Mouse (Mus musculus) limb, embryonic 14.5 days (tissue): Measurements from ENCODE around the gene Nadk2. TPM values are rescaled to one million over a fixed set of nuclear protein-coding genes. Genes with fewer than 3 reads are reported as not detected.

Source experiments
- ATAC-seq: fragments of 200-750 bp; cut with Nextera tagmentation; 2 replicates; pipeline ENCODE4 v1.8.0; 2017; ENCODE audit warnings: low read depth, moderate number of reproducible peaks, moderate TSS enrichment; ENCODE audit not compliant: low FRiP score
- DNase-seq: peaks from one replicate; pipeline ENCODE4 v3.0.0-alpha.2; 2015; ENCODE audit warnings: low spot score
- H3K27ac ChIP-seq: fragments of 300-500 bp; sonication (generic); replicated peaks from 2 replicates; pipeline ENCODE4 v1.5.1; 2014; ENCODE audit warnings: low read depth, mild to moderate bottlenecking, low read length, moderate library complexity, mixed read lengths
- H3K27me3 ChIP-seq: fragments of 300-500 bp; sonication (generic); 2 replicates; pipeline ENCODE4 v1.6.1; 2014; ENCODE audit warnings: low read length, mixed read lengths; ENCODE audit not compliant: control insufficient read depth, insufficient read depth
- H3K36me3 ChIP-seq: fragments of 300-500 bp; sonication (generic); 2 replicates; pipeline ENCODE4 v1.6.1; 2014; ENCODE audit warnings: mild to moderate bottlenecking, low read length, moderate library complexity, mixed read lengths; ENCODE audit not compliant: control insufficient read depth, insufficient read depth
- H3K4me1 ChIP-seq: fragments of 300-500 bp; sonication (generic); 2 replicates; pipeline ENCODE4 v1.6.1; 2014; ENCODE audit warnings: antibody characterized with exemption, low read length, mixed read lengths; ENCODE audit not compliant: control insufficient read depth, insufficient read depth
- H3K4me2 ChIP-seq: fragments of 300-500 bp; sonication (generic); replicated peaks from 2 replicates; pipeline ENCODE4 v1.6.1; 2014; ENCODE audit warnings: low read depth, mild to moderate bottlenecking, low read length, moderate library complexity; ENCODE audit not compliant: severe bottlenecking
- H3K4me3 ChIP-seq: fragments of 300-500 bp; sonication (generic); replicated peaks from 2 replicates; pipeline ENCODE4 v1.5.1; 2014; ENCODE audit warnings: low read length
- H3K9ac ChIP-seq: fragments of 300-500 bp; sonication (generic); 2 replicates; pipeline ENCODE4 v1.6.1; 2014; ENCODE audit warnings: mild to moderate bottlenecking, low read depth, low read length, moderate library complexity; ENCODE audit not compliant: severe bottlenecking
- H3K9me3 ChIP-seq: fragments of 300-500 bp; sonication (generic); 2 replicates; pipeline ENCODE4 v1.6.1; 2016; ENCODE audit warnings: low read length; ENCODE audit not compliant: control insufficient read depth
- POLR2A ChIP-seq: fragments of 200-500 bp; IDR thresholded peaks from 2 replicates; pipeline ENCODE4 v1.8.0; 2012; ENCODE audit warnings: inconsistent platforms, mild to moderate bottlenecking, moderate library complexity, borderline replicate concordance; ENCODE audit not compliant: insufficient read depth, insufficient read length; ENCODE audit errors: extremely low read depth
- WGBS: fragments of 180-500 bp; shearing (Covaris S2); extraction: QIAGEN DNeasy Blood & Tissue Kit; methylation state at CpG from one replicate; pipeline ENCODE4 v1.1.7; 2014; 5-methylcytosine and 5-hydroxymethylcytosine counted together
- polyA plus RNA-seq, 2 experiments: library from polyadenylated mRNA; depleted of rRNA in 1 of 2; stranded (reverse) in 1 of 2; unstranded in 1 of 2; fragments of >200 nt; fragmentation: Nextera tagmentation in 1 of 2; extraction: Ambion mirVana in 1 of 2; gene quantifications; 2 replicates each; pipeline versions ENCODE4 v1.2.1 to v1.2.3; 2012 to 2014

Gene Nadk2
- polyA plus RNA-seq, 2 experiments = 26.7 to 31.6 TPM

DNA sequence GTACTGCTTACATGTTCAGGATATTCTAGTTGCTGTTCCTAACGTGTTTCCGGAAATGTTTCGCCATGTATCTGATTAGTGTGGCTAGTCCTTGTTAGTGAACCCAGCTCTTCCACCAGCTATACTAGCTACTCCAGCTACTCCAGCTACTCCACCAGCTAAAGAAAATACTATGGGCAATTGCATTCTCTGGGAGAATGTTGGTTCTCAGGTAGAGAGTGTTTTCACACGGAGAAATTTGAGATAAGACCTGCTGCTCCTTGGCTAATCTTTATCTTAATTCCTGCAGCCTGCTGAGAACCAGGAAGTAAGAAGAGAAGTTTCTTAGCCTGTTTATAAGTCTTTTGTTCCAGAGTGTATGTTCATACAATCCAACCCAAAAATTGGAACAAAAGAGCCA is 9.1 kb downstream of the Nadk2 start:
- no peak overlapping the region for H3K4me3 ChIP-seq
- ATAC-seq (no peak), DNase-seq (no peak)
- H3K9ac ChIP-seq = no peak overlapping the region
- peaks cover 8% of the 10 kb centered on the region for H3K4me1 ChIP-seq
- no peak for TF ChIP-seq POLR2A
- no peaks in the 10 kb centered on the region for H3K27me3 ChIP-seq
- no peak overlapping the region for H3K27ac ChIP-seq
- no peak overlapping the region for H3K4me2 ChIP-seq
- 74% methylated on average over 4 of the region's 4 CpGs for WGBS
- H3K36me3 ChIP-seq = peaks cover 3% of the 10 kb centered on the region; the same call in 1 of the 2 replicates
- H3K9me3 ChIP-seq = no peaks in the 10 kb centered on the region

DNA sequence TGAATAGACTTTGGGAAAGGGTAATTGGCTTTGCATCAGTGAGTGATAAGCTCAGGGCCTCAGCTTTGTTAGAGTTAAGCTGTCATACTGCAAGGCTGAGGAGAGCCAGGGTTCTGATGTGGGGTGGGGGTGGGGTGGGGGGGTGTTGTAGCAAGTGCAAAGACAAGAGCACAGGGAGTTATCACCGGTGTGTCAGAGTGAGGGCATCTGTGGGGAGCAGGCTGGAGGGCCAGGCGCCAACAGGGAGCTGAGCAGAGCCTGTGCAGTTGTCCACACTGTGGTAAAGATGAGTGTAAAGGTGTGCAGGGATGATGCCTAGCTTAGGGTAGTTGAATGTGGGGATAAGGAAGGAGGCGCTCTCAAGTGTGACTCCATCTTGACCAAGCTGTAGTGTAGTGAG is 10.2 kb downstream of the Nadk2 start:
- peaks cover 8% of the 10 kb centered on the region for H3K4me1 ChIP-seq
- H3K27me3 ChIP-seq = no peaks in the 10 kb centered on the region
- H3K4me2 ChIP-seq = no peak overlapping the region
- no peak overlapping the region for H3K27ac ChIP-seq
- WGBS = 89% methylated on average over 3 of the region's 3 CpGs
- H3K4me3 ChIP-seq = no peak overlapping the region
- no peak overlapping the region for H3K9ac ChIP-seq
- peaks cover 5% of the 10 kb centered on the region; the same call in 1 of the 2 replicates for H3K36me3 ChIP-seq
- H3K9me3 ChIP-seq = no peaks in the 10 kb centered on the region
- DNase-seq (no peak), ATAC-seq (no peak)
- TF ChIP-seq POLR2A = no peak

- 89% methylated on average over 9 of the region's 9 CpGs for WGBS
Measured at GRCm38 (mm10) chr15:9082753-9083152, 11.7 kb downstream of the Nadk2 start.

GRCm38 (mm10) chr15:9086813-9087212 is 15.8 kb downstream of the Nadk2 start:
- WGBS = 80% methylated on average over 11 of the region's 11 CpGs
- ATAC-seq = no peak

More at GRCm38 (mm10) chr15:9082753-9083152, 11.7 kb downstream of the Nadk2 start:
- ATAC-seq (no peak), DNase-seq (no peak)
- TF ChIP-seq POLR2A = no peak
- no peak overlapping the region for H3K27ac ChIP-seq
- peaks cover 18% of the 10 kb centered on the region for H3K36me3 ChIP-seq
- peaks cover 8% of the 10 kb centered on the region for H3K4me1 ChIP-seq
- H3K9me3 ChIP-seq = no peaks in the 10 kb centered on the region
- H3K4me2 ChIP-seq = no peak overlapping the region
- H3K4me3 ChIP-seq = no peak overlapping the region
- no peak overlapping the region for H3K9ac ChIP-seq
- no peaks in the 10 kb centered on the region for H3K27me3 ChIP-seq

GRCm38 (mm10) chr15:9087421-9087820 is 16.4 kb downstream of the Nadk2 start:
- TF ChIP-seq POLR2A = no peak
- WGBS = 82% methylated on average over 5 of the region's 5 CpGs
- no peak overlapping the region for H3K27ac ChIP-seq
- no peaks in the 10 kb centered on the region for H3K9me3 ChIP-seq
- H3K4me1 ChIP-seq = no peaks in the 10 kb centered on the region
- H3K4me3 ChIP-seq = no peak overlapping the region
- peaks cover 27% of the 10 kb centered on the region for H3K36me3 ChIP-seq
- DNase-seq (no peak), ATAC-seq (no peak)
- no peak overlapping the region for H3K4me2 ChIP-seq
- no peak overlapping the region for H3K9ac ChIP-seq
- no peaks in the 10 kb centered on the region for H3K27me3 ChIP-seq

More at GRCm38 (mm10) chr15:9086813-9087212, 15.8 kb downstream of the Nadk2 start:
- H3K9ac ChIP-seq = no peak overlapping the region
- H3K27ac ChIP-seq = no peak overlapping the region
- H3K9me3 ChIP-seq = no peaks in the 10 kb centered on the region
- no peaks in the 10 kb centered on the region for H3K27me3 ChIP-seq
- H3K4me2 ChIP-seq = no peak overlapping the region
- H3K36me3 ChIP-seq = peaks cover 26% of the 10 kb centered on the region
- no peak for DNase-seq
- TF ChIP-seq POLR2A = no peak
- H3K4me1 ChIP-seq = no peaks in the 10 kb centered on the region
- no peak overlapping the region for H3K4me3 ChIP-seq

- no peak for TF ChIP-seq POLR2A
- Histone ChIP-seq H3K36me3 (peaks cover 34% of the 10 kb centered on the region), H3K9me3 (no peaks in the 10 kb centered on the region), H3K4me1 (no peaks in the 10 kb centered on the region), H3K27me3 (no peaks in the 10 kb centered on the region), H3K9ac (no peak overlapping the region), H3K27ac (no peak overlapping the region), H3K4me3 (no peak overlapping the region), H3K4me2 (no peak overlapping the region)
- DNase-seq = no peak
- 89% methylated on average over 17 of the region's 17 CpGs for WGBS
- ATAC-seq = no peak
Measured at GRCm38 (mm10) chr15:9087895-9088682, 17.0 kb downstream of the Nadk2 start.
